Mouse (Mus musculus) G1E (cell line): Measurements from ENCODE around the gene Cd3d. TPM values are rescaled to one million over a fixed set of nuclear protein-coding genes. Genes with fewer than 3 reads are reported as not detected.

Experiments used
- ATAC-seq: 2 replicates; pipeline ENCODE4 v1.8.0; 2016; ENCODE audit warnings: mild to moderate bottlenecking; ENCODE audit not compliant: insufficient number of reproducible peaks, poor library complexity, low FRiP score, severe bottlenecking; ENCODE audit errors: extremely low read depth
- DNase-seq: peaks from one replicate; pipeline ENCODE4 v3.0.0; 2012; ENCODE audit warnings: low spot score
- H3K27me3 ChIP-seq: 2 replicates; pipeline ENCODE4 v1.6.1; 2012; ENCODE audit warnings: mild to moderate bottlenecking, low read length, inconsistent platforms; ENCODE audit not compliant: insufficient read depth
- H3K36me3 ChIP-seq: replicated peaks from 2 replicates; pipeline ENCODE3; 2012; ENCODE audit warnings: mild to moderate bottlenecking, inconsistent platforms
- H3K4me1 ChIP-seq: 2 replicates; pipeline ENCODE4 v1.6.1; 2012; ENCODE audit warnings: low read depth, low read length, inconsistent platforms, mixed read lengths; ENCODE audit not compliant: insufficient read depth
- H3K4me3 ChIP-seq: 2 replicates; pipeline ENCODE4 v1.5.1; 2012; ENCODE audit warnings: low read depth, mild to moderate bottlenecking, inconsistent platforms, low read length, moderate library complexity, mixed read lengths
- H3K9me3 ChIP-seq: replicated peaks from 2 replicates; pipeline ENCODE4 v1.6.1; 2012; ENCODE audit warnings: inconsistent platforms
- CTCF ChIP-seq: IDR thresholded peaks from 2 replicates; pipeline ENCODE4 v1.5.1; 2012; ENCODE audit warnings: low read depth, low read length, inconsistent platforms, mixed read lengths
- GATA1 ChIP-seq: IDR thresholded peaks from 2 replicates; pipeline ENCODE4 v1.6.1; 2012; ENCODE audit warnings: borderline replicate concordance, low read length, inconsistent platforms, mixed read lengths
- GATA2 ChIP-seq: IDR thresholded peaks from 2 replicates; pipeline ENCODE4 v1.6.1; 2012; ENCODE audit warnings: low read depth, low read length, inconsistent platforms, borderline replicate concordance
- POLR2AphosphoS5 ChIP-seq: IDR thresholded peaks from 2 replicates; pipeline ENCODE4 v1.6.1; 2012; ENCODE audit warnings: low read depth, low read length, inconsistent platforms; ENCODE audit not compliant: insufficient replicate concordance
- TAL1 ChIP-seq: conservative IDR thresholded peaks from 2 replicates; pipeline ENCODE4 v1.6.1; 2012; ENCODE audit warnings: low read depth, low read length, inconsistent platforms, mixed read lengths
- polyA plus RNA-seq: library from polyadenylated mRNA; stranded (reverse); fragments of >175 nt; gene quantifications from 2 replicates; pipeline ENCODE4 v1.2.3, GENCODE M21; 2012
- total RNA-seq, 2 experiments: library from RNA; stranded (forward) in 1 of 2; stranded (reverse) in 1 of 2; fragments of 200-1000 nt in 1 of 2; fragments of >200 nt in 1 of 2; fragmentation: Nextera tagmentation in 1 of 2; gene quantifications; 2 replicates each; pipeline ENCODE4 v1.2.3; 2014 to 2017

Cd3d gene
- total and polyA plus RNA-seq, 3 experiments, result not detected

DNA sequence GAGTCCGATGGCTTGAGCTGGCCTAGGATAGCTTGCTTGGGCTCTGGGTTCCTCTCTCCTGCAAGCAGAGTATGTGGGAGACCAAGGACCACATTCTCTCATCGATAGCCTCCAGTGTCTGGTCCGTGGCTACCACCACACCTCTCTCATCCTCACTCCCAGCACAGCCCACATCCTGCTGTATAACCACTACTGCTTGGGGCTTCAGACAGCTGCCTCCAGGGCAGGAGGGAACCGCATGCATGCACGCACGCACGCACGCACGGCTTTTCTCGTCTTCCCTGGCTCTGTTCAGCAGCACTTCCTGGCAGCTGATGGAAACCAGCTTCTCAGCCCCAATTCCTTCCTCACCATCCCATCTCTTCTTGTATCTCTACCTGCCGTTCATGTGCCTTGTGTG lies 16.6 kb downstream of the Cd3d start:
- Histone ChIP-seq H3K4me1 (no peaks in the 10 kb centered on the region), H3K27me3 (peaks cover 14% of the 10 kb centered on the region; the same call in 1 of the 2 replicates), H3K9me3 (no peaks in the 10 kb centered on the region), H3K4me3 (no peak overlapping the region), H3K36me3 (no peaks in the 10 kb centered on the region)
- DNase-seq (no peak), ATAC-seq (no peak)
- no peak for TF ChIP-seq GATA1
- no peak for TF ChIP-seq GATA2
- no peak for TF ChIP-seq POLR2AphosphoS5
- no peak for TF ChIP-seq CTCF
- TF ChIP-seq TAL1, result no peak

DNA sequence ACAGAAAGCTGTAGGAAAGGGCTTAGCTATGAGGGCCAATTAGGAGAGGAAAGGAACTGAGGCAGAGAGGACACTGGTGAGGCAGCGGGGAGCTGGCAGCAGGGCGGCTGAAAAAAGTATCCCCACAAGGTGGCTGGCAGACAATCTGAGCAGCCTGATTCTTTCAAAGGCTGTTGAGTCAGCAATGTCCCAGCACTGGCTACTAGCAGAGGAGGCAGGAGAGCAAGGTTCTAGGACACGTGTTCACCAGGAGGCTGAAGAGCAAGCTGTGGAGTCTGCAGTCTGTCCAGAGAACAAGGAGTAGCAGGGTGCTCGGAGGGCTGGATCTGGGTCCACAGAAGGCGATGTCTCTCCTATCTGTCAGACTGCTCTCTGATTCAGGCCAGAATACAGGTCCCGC lies 17.6 kb downstream of the Cd3d start:
- ATAC-seq (no peak), DNase-seq (no peak)
- H3K4me3 ChIP-seq, result no peak overlapping the region
- peaks cover 18% of the 10 kb centered on the region for H3K27me3 ChIP-seq
- H3K36me3 ChIP-seq, result no peaks in the 10 kb centered on the region
- H3K9me3 ChIP-seq, result no peaks in the 10 kb centered on the region
- H3K4me1 ChIP-seq, result no peaks in the 10 kb centered on the region
- no peak for TF ChIP-seq GATA1
- TF ChIP-seq CTCF, result no peak
- no peak for TF ChIP-seq GATA2
- no peak for TF ChIP-seq POLR2AphosphoS5
- no peak for TF ChIP-seq TAL1

DNA sequence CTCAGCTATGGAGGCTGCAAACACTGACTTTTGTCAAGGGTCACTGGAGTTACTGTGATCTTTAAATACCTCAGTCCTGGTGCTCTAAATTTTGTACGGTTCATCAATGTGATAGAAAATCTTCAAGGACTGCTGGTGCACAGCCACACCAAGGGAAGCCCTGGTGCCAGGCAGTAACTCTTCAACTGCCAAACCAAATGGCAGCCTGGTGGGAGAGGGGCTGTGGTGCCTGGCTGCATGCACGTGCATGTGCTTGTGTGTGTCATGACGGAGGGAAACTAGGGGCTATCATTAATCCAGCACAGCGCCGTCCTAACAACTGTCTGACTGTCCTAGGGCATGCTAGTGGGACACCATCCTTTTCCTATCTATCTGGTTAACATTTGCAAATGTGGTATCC lies 18.2 kb downstream of the Cd3d start:
- no peaks in the 10 kb centered on the region for H3K4me1 ChIP-seq
- DNase-seq (no peak), ATAC-seq (no peak)
- no peaks in the 10 kb centered on the region for H3K9me3 ChIP-seq
- no peak overlapping the region for H3K4me3 ChIP-seq
- H3K36me3 ChIP-seq, result no peaks in the 10 kb centered on the region
- TF ChIP-seq POLR2AphosphoS5 (no peak), GATA1 (no peak), GATA2 (no peak), TAL1 (no peak), CTCF (no peak)
- peaks cover 18% of the 10 kb centered on the region for H3K27me3 ChIP-seq

DNA sequence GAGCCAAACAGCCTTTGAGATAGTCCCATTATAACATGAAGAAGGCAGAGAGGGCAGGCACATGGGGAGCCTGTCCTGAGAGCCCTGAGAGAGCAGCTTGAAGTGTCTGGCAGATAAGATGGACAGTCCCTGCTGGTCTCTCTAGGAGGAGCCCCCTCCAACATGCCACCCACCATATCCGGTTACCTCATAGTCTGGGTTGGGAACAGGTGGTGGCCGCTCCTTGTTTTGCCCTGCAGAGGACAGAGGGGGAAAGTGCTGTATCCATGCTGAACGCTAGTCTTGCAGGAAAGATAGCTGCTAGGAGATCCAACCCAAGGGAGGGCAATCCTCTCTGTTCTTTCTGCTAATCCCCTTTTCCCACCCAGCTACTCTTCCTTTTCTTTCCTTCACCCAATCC lies 18.7 kb downstream of the Cd3d start:
- peaks cover 16% of the 10 kb centered on the region for H3K27me3 ChIP-seq
- H3K9me3 ChIP-seq, result no peaks in the 10 kb centered on the region
- ATAC-seq (no peak), DNase-seq (no peak)
- H3K4me1 ChIP-seq, result no peaks in the 10 kb centered on the region
- no peak for TF ChIP-seq CTCF
- no peak for TF ChIP-seq TAL1
- TF ChIP-seq GATA1, result no peak
- no peak for TF ChIP-seq POLR2AphosphoS5
- no peak for TF ChIP-seq GATA2
- H3K36me3 ChIP-seq, result no peaks in the 10 kb centered on the region
- no peak overlapping the region for H3K4me3 ChIP-seq

DNA sequence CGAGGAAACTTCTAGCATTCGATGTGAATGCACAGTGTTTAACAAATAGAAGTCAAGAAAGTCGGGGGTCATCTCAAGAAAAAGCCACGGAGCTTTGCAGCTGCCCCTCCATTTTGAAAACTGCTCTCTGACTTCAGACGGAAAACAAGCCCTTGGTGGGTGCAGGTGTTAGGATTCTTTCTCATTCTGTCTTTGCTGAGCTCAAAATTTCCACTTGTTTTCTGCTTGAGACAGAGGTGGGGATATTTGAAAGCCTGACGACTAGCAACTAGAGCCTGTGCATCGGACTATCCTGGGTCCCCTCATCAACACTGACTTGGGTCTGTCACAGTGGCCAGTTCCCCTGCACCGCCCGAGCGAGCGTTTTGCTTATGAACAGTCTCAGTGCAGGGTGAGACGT lies 25.8 kb downstream of the Cd3d start:
- ATAC-seq (no peak), DNase-seq (no peak)
- no peaks in the 10 kb centered on the region for H3K9me3 ChIP-seq
- no peak for TF ChIP-seq POLR2AphosphoS5
- no peak for TF ChIP-seq GATA2
- no peak for TF ChIP-seq TAL1
- no peak for TF ChIP-seq CTCF
- TF ChIP-seq GATA1, result no peak
- H3K4me1 ChIP-seq, result no peaks in the 10 kb centered on the region
- no peak overlapping the region for H3K4me3 ChIP-seq
- H3K27me3 ChIP-seq, result peaks cover 18% of the 10 kb centered on the region
- no peaks in the 10 kb centered on the region for H3K36me3 ChIP-seq

DNA sequence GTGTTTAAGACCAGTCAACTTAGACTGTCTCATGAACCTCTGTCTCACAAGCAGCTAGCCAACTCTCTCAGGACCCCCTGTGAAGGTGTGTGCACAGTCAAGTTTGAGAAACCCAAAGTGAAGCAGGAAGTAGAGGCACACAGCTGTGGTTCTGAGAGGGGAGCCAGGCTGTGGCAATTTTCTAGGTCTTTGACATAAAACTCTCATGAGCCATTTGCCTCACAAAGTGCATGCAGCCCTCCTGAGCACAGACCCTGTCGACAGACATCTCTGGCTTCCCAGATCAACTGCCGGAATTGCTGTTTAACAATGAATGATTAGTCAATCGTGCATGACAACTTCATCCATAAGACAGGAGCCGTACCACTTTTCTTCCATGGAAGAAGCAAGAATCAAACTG lies 26.8 kb downstream of the Cd3d start:
- H3K4me1 ChIP-seq, result no peaks in the 10 kb centered on the region
- peaks cover 18% of the 10 kb centered on the region for H3K27me3 ChIP-seq
- ATAC-seq (no peak), DNase-seq (no peak)
- TF ChIP-seq GATA1 (no peak), GATA2 (no peak), TAL1 (no peak), CTCF (no peak), POLR2AphosphoS5 (no peak)
- no peaks in the 10 kb centered on the region for H3K36me3 ChIP-seq
- H3K4me3 ChIP-seq, result no peak overlapping the region
- H3K9me3 ChIP-seq, result no peaks in the 10 kb centered on the region
